Mouse (Mus musculus) erythroblast, embryonic 14.5 days (primary cell): ENCODE results near the gene Grhl3. TPM values are rescaled to one million over a fixed set of nuclear protein-coding genes. Genes with fewer than 3 reads are reported as not detected.

ENCODE experiments used
- H3K27me3 ChIP-seq: 2 replicates; pipeline ENCODE4 v1.6.1; 2012; ENCODE audit warnings: inconsistent platforms; ENCODE audit not compliant: control insufficient read depth
- H3K36me3 ChIP-seq: 2 replicates; pipeline ENCODE4 v1.6.1; 2012; ENCODE audit warnings: mild to moderate bottlenecking, inconsistent platforms; ENCODE audit not compliant: control insufficient read depth
- H3K4me1 ChIP-seq: 2 replicates; pipeline ENCODE4 v1.6.1; 2012; ENCODE audit warnings: inconsistent platforms; ENCODE audit not compliant: control insufficient read depth
- H3K4me3 ChIP-seq: replicated peaks from 2 replicates; pipeline ENCODE3; 2012; ENCODE audit warnings: moderate library complexity, mild to moderate bottlenecking, inconsistent platforms
- H3K9me3 ChIP-seq: 2 replicates; pipeline ENCODE4 v1.6.1; 2012; ENCODE audit warnings: low read length, inconsistent platforms, mixed read lengths; ENCODE audit not compliant: control insufficient read depth
- GATA1 ChIP-seq: IDR thresholded peaks from 2 replicates; pipeline ENCODE4 v1.6.1; 2012; ENCODE audit warnings: low read length, inconsistent platforms, mixed read lengths
- TAL1 ChIP-seq: IDR thresholded peaks from 3 replicates; pipeline ENCODE4 v1.6.1; 2012; ENCODE audit warnings: low read length, inconsistent platforms, mixed read lengths
- polyA plus RNA-seq: library from polyadenylated mRNA; stranded (reverse); fragments of >175 nt; gene quantifications from 2 replicates; pipeline ENCODE4 v1.2.3, GENCODE M21; 2012

Gene Grhl3
- polyA plus RNA-seq, 1 experiment = not detected

DNA sequence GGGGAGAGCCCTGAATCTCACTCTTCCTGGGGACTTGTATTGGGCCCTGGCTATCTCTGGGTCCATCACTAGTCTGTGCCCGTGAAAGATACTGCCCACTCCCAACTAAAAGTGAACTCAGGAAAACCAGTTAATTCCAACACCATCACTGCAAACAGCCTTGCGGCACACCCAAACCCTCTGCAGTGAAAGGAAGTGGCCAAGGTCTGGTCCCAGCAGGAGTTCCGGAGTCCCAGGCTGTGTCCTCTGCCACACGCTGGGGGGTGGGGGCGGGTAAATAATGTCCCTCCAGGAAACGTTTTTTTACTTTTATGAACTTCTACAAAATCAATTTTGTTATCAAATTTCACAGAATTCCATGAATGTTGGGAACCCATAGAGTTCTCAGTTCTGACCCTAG, 6.3 kb upstream of the Grhl3 start:
- H3K4me1 ChIP-seq = no peaks in the 10 kb centered on the region
- peaks cover 28% of the 10 kb centered on the region for H3K27me3 ChIP-seq
- TF ChIP-seq GATA1 = no peak
- no peak for TF ChIP-seq TAL1
- H3K9me3 ChIP-seq = no peaks in the 10 kb centered on the region
- H3K36me3 ChIP-seq = no peaks in the 10 kb centered on the region
- H3K4me3 ChIP-seq = no peak overlapping the region

DNA sequence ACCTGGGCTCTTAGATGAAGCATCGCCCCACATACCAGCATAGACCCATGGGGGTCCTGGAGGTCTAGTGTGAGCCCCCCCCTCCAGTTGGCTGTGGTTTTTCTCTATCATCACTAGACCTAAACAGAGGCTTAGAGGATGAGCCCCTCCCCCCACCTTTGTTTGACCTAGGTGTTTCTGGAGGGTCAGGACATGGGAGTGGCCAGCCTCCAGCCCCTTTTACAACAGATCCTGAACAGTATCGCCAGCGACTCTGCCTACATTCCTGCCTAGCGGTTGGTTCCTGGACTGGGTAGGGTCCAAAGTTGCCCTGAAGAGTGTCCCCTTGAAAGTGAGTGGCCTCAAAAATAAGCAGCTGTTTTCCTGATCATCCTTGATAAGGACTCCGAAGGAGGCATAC, 5.1 kb upstream of the Grhl3 start:
- Histone ChIP-seq H3K27me3 (peaks cover 34% of the 10 kb centered on the region), H3K4me1 (no peaks in the 10 kb centered on the region), H3K9me3 (no peaks in the 10 kb centered on the region), H3K36me3 (no peaks in the 10 kb centered on the region), H3K4me3 (no peak overlapping the region)
- no peak for TF ChIP-seq GATA1
- TF ChIP-seq TAL1 = no peak

DNA sequence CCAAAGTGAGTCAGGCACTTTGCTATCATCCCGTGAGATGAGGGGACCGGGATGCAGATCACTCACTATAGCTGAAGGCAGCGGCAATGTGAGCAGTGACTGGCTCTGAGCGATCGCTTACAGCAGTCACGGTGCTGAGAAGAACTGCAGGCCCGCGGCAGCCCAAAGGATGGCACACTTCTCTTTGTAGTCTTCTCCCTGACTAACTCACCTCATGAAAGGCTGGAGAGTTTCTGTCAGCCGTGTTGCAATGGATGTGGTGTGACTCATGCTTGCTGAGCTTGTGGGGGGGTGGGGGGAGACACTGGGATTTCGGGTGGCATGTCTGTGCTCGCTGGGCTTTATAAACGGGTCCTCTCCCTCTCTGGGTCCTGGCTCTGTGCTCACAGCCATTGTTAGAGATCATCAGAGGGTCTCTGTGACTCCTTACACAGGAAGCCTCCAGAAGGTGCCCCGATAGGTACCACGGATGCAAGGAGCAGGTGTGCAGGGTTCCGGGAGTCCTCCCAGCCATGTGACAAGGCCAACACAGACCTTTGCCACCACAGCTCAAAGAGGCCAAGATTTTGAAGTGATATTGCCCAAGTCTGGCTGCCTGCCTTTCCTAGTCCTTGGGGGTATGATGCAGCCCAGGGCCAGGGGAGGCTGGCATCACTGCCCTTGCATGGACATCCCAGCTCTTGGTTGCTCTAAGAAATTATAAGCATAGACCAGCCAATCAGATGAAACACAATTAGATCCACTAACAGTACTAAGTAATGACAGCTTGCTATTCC, 2.1 kb upstream of the Grhl3 start:
- H3K4me3 ChIP-seq = no peak overlapping the region
- H3K27me3 ChIP-seq = peaks cover 56% of the 10 kb centered on the region
- no peak for TF ChIP-seq TAL1
- no peaks in the 10 kb centered on the region for H3K9me3 ChIP-seq
- H3K4me1 ChIP-seq = no peaks in the 10 kb centered on the region; the same call in 1 of the 2 replicates
- H3K36me3 ChIP-seq = no peaks in the 10 kb centered on the region

DNA sequence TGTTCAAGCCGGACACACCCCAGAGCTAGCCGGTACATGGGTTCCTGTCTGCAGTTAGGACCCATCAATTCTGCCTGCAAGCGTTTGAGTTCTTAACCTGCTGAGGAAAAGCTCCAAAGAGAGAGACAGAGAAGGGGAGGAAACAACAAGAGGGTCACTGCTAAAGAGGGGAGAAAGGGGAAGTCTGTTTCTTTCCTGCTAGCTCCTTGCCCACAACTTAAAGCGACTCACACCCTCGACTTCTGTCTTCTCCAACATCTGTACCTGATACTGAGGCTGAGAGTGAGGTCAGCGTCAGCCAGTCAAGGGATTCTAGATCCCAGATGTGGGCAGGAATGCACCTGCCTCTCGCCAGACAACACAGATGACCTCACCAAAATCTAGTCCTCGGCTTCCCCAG, 1.2 kb downstream of the Grhl3 start:
- TF ChIP-seq TAL1 (no peak), GATA1 (no peak)
- Histone ChIP-seq H3K4me3 (no peak overlapping the region), H3K9me3 (no peaks in the 10 kb centered on the region), H3K36me3 (no peaks in the 10 kb centered on the region), H3K4me1 (peaks cover 6% of the 10 kb centered on the region), H3K27me3 (peaks cover 89% of the 10 kb centered on the region)

DNA sequence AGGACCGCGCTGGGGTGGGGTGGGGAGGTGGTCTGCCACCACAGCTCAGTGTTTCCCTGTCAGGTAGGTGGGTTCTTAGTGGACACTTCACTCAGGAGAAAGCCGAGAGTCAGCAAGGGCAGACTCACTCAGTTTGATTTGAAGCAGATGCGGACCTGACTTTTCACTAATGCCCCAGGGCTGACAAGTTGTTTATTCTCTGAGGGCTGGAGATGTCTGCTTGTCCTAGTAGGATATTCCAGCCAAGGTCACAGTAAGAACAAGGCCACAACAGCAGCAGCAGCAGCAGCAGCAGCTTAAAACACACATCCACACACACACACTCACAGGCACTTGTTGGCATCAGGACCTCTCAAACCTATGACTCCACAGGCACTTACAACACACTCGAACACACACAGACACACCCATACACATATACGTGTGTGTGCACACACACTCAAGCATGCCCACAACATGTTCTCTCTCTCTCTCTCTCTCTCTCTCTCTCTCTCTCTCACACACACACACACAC, 2.3 kb downstream of the Grhl3 start:
- peaks cover 6% of the 10 kb centered on the region for H3K4me1 ChIP-seq
- H3K4me3 ChIP-seq = no peak overlapping the region
- TF ChIP-seq TAL1 (no peak), GATA1 (no peak)
- H3K36me3 ChIP-seq = no peaks in the 10 kb centered on the region
- H3K27me3 ChIP-seq = peaks cover 89% of the 10 kb centered on the region
- H3K9me3 ChIP-seq = no peaks in the 10 kb centered on the region

DNA sequence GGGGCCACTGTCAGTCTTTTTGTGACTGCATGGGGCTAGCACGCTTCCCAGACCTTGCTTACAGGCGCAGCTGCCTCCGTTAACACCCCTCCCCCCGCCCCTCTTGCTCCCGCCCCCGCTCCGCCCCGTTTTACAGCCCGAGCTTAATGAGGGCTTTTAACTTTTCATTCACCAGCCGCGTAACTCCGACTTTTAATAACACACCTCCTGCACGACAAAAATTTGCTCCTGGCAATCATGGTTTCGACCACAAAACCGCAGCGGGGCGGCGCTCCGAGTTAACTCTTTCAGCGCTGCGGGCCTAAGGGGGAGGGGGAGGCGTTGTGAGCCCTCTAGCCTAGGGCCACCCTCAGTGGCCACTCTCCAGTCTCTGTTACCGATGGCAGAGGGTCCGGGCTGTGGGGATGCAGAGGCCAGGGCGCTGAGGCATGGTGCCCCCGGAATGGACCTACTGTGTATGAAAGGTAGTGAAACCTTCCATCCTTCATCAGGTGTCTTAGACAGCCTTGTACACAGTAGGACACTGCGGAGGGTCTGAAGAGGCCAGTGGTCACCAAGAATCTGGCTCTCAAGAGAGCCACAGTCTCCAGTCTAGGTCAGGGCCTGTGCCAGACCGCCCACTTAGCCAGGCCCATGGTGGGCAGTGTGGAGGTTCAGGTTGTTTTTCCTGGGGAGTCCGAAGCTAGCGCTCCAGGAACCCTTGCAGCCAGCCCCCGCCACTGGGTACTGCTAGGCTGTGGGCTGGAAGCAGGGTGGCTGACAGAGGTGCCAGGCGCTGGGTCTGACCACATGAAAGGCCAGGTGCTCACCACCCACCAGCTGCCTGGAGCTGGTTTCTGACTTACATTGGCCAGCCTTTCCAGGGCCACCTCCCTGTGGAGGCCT, 3.0 kb downstream of the Grhl3 start:
- no peaks in the 10 kb centered on the region for H3K9me3 ChIP-seq
- no peak for TF ChIP-seq GATA1
- no peak for TF ChIP-seq TAL1
- peaks cover 6% of the 10 kb centered on the region for H3K4me1 ChIP-seq
- peaks cover 86% of the 10 kb centered on the region for H3K27me3 ChIP-seq
- H3K4me3 ChIP-seq = no peak overlapping the region
- no peaks in the 10 kb centered on the region for H3K36me3 ChIP-seq

DNA sequence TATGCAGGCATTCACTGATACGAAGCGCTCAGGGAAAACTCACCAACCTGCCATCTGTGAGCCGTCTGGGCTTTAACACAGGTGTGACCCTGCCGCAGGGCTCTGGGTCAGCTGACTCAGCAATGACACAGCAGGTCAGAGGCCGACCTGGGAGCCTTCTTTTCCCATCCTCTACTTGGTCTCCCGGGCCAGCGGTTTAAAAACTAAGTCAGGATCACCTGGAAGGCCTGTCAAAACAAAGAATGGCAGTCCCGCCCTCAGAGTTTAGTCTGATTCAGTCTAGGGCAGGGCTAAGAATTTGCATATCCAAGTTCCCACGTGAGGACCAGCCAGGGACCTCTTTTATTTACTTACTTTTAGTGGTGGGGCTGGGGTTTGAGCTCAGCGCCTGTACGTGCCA, 4.2 kb downstream of the Grhl3 start:
- H3K36me3 ChIP-seq = no peaks in the 10 kb centered on the region
- H3K4me1 ChIP-seq = peaks cover 6% of the 10 kb centered on the region
- H3K27me3 ChIP-seq = peaks cover 75% of the 10 kb centered on the region
- H3K4me3 ChIP-seq = no peak overlapping the region
- TF ChIP-seq TAL1 (no peak), GATA1 (no peak)
- no peaks in the 10 kb centered on the region for H3K9me3 ChIP-seq

DNA sequence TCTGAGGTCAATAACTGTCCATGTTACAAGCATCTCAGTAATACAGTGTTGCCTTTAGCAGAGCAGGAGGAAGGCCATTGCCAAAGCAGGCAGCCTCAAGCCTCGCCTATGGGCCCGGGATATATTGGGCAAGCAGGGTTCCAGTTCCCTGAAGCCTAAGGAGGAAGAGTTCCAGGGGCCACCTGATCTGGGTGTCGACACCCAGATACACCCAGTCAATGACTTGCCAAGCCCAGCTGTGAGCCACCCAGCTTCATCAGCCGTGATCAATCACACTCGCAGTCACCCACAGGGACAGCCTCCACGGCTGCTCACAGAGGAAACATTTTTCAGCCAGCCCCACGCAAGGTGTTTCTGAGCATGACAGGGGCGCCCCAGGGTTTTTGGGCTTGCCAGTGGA, 5.9 kb downstream of the Grhl3 start:
- no peaks in the 10 kb centered on the region for H3K36me3 ChIP-seq
- peaks cover 63% of the 10 kb centered on the region for H3K27me3 ChIP-seq
- H3K4me3 ChIP-seq = no peak overlapping the region
- H3K9me3 ChIP-seq = no peaks in the 10 kb centered on the region
- peaks cover 6% of the 10 kb centered on the region for H3K4me1 ChIP-seq
- no peak for TF ChIP-seq GATA1
- no peak for TF ChIP-seq TAL1

DNA sequence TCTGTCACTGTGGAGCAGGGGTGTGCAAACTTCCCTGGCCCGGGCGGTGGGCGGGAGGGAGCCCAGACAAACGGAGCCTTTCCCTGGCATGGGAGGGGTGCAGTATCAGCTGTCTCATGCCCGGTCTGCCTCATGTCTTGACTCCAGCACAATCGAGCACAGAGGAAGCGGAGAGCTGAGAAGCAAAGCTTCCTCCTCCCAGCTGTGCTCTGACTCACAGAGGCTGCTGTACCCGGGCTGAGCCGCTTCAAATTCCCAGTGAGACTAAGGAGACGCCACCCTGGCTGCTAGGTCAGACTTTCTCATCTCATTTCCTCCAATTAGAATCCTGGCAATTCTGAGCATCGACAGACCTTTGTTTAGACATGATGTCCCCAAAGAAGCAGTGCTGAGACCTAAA, 6.4 kb downstream of the Grhl3 start:
- no peaks in the 10 kb centered on the region for H3K36me3 ChIP-seq
- H3K9me3 ChIP-seq = no peaks in the 10 kb centered on the region
- TF ChIP-seq TAL1 (no peak), GATA1 (no peak)
- H3K4me3 ChIP-seq = no peak overlapping the region
- peaks cover 6% of the 10 kb centered on the region for H3K4me1 ChIP-seq
- H3K27me3 ChIP-seq = peaks cover 58% of the 10 kb centered on the region
